Comparison of ENCODE assay signal across 17 mouse cellular contexts in the genomic region with DNA sequence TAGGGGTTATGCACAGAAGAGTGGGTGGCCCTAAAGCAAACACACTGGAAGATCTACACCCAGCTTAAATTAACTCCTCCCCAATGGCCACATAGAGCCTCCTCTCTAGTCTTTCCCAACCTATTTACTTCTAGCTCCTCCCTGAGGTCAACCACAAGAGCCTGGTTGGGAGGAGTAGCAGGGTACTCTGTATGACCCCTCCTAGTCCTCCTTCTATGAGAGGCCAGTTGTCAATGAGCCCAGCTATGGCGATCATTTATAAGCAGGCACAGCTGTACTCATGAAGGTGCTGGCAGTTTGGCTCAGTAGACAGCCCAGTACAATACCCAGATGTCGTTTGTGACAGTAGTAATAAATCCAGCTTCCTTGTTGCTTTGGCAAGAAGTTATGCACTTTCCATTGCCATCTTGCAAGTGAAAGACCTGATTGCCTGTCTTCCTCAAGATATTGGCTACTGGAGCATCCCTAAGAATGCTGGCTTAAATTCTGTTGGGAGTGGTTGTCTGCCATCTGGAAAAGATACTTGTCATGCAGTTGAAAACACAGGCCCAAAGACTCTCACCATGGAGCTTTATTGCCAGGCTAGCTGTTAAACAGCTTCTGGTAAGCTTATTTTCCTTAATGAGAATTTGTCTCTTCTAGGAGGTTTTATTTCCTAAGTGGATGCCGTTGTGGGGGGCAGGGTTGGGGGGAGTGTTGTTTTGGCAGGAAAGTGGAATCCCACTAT. TPM values are rescaled to one million over a fixed set of nuclear protein-coding genes. Genes with fewer than 3 reads are reported as not detected.
DNase-seq lines count a peak whose midpoint lies in the region; ATAC-seq lines count a peak whose summit lies in the region.
"Had no signal": no experiment of that assay in that cellular context is flagged by ENCODE, and none has a peak within 500 bp of the region (broad histone marks: within the 10 kb centered on the region; RNA-seq: fewer than 3 reads in every experiment).

No protein-coding gene starts in this region.

- H3K27ac ChIP-seq in forebrain, embryonic 15.5 days (replicated peaks) = no peak overlapping the region
- no peak overlapping the region for H3K27ac ChIP-seq in forebrain, embryonic 11.5 days (ENCODE audit: low read depth, low read length)
- no peak overlapping the region for H3K27ac ChIP-seq in limb, embryonic 15.5 days
- no peak overlapping the region for H3K27ac ChIP-seq in limb, embryonic 10.5 days
- H3K27ac ChIP-seq in liver, embryonic 16.5 days (ENCODE audit: low read length) = no peak overlapping the region
- H3K27ac ChIP-seq: embryonic facial prominence, embryonic 13.5 days had no signal

- no peaks in the 10 kb centered on the region for H3K9me3 ChIP-seq in forebrain, embryonic 15.5 days
- no peaks in the 10 kb centered on the region for H3K9me3 ChIP-seq in forebrain, embryonic 11.5 days (ENCODE audit: control insufficient read depth, low read length)
- no peaks in the 10 kb centered on the region for H3K9me3 ChIP-seq in limb, embryonic 15.5 days
- no peaks in the 10 kb centered on the region for H3K9me3 ChIP-seq in limb, embryonic 10.5 days (replicated peaks)
- H3K9me3 ChIP-seq in liver, embryonic 16.5 days (replicated peaks; ENCODE audit: control insufficient read depth, low read length) = no peaks in the 10 kb centered on the region
- H3K9me3 ChIP-seq: embryonic facial prominence, embryonic 13.5 days had no signal

- H3K4me1 ChIP-seq in forebrain, embryonic 15.5 days = no peaks in the 10 kb centered on the region
- H3K4me1 ChIP-seq in forebrain, embryonic 11.5 days (replicated peaks; ENCODE audit: control insufficient read depth, insufficient read depth, low read length) = no peaks in the 10 kb centered on the region
- H3K4me1 ChIP-seq in limb, embryonic 15.5 days = peaks cover 6% of the 10 kb centered on the region
- H3K4me1 ChIP-seq in limb, embryonic 10.5 days = peaks cover 15% of the 10 kb centered on the region
- H3K4me1 ChIP-seq in liver, embryonic 16.5 days (ENCODE audit: control insufficient read depth, low read depth, low read length) = no peaks in the 10 kb centered on the region

- H3K36me3 ChIP-seq in forebrain, embryonic 15.5 days = peaks cover 12% of the 10 kb centered on the region; the same call in 1 of the 2 replicates
- H3K36me3 ChIP-seq in forebrain, embryonic 11.5 days (ENCODE audit: control insufficient read depth, insufficient read depth, low read length) = no peaks in the 10 kb centered on the region
- H3K36me3 ChIP-seq in limb, embryonic 15.5 days = peaks cover 5% of the 10 kb centered on the region; the same call in 1 of the 2 replicates
- peaks cover 25% of the 10 kb centered on the region for H3K36me3 ChIP-seq in limb, embryonic 10.5 days
- no peaks in the 10 kb centered on the region for H3K36me3 ChIP-seq in liver, embryonic 16.5 days (ENCODE audit: control insufficient read depth, insufficient read depth)

- no peaks in the 10 kb centered on the region for H3K27me3 ChIP-seq in forebrain, embryonic 15.5 days
- H3K27me3 ChIP-seq in forebrain, embryonic 11.5 days (ENCODE audit: control insufficient read depth, insufficient read depth, low read length) = no peaks in the 10 kb centered on the region
- no peaks in the 10 kb centered on the region for H3K27me3 ChIP-seq in limb, embryonic 15.5 days
- H3K27me3 ChIP-seq in limb, embryonic 10.5 days (ENCODE audit: low read depth, poor library complexity, severe bottlenecking) = no peaks in the 10 kb centered on the region
- H3K27me3 ChIP-seq in liver, embryonic 16.5 days (ENCODE audit: control insufficient read depth, insufficient read depth, low read depth, low read length) = no peaks in the 10 kb centered on the region
- H3K27me3 ChIP-seq: embryonic facial prominence, embryonic 13.5 days had no signal

- no peak overlapping the region for H3K4me3 ChIP-seq in forebrain, embryonic 15.5 days
- no peak overlapping the region for H3K4me3 ChIP-seq in forebrain, embryonic 11.5 days (ENCODE audit: low read depth, low read length)
- H3K4me3 ChIP-seq in limb, embryonic 15.5 days = no peak overlapping the region
- no peak overlapping the region for H3K4me3 ChIP-seq in limb, embryonic 10.5 days
- H3K4me3 ChIP-seq in liver, embryonic 16.5 days (ENCODE audit: low read depth, low read length) = no peak overlapping the region
- H3K4me3 ChIP-seq: embryonic facial prominence, embryonic 13.5 days had no signal

- no peak overlapping the region for H3K4me2 ChIP-seq in forebrain, embryonic 15.5 days (replicated peaks)
- H3K4me2 ChIP-seq in forebrain, embryonic 11.5 days (ENCODE audit: low read depth, low read length, severe bottlenecking) = no peak overlapping the region
- H3K4me2 ChIP-seq in limb, embryonic 15.5 days = no peak overlapping the region
- no peak overlapping the region for H3K4me2 ChIP-seq in liver, embryonic 16.5 days (ENCODE audit: low read depth, low read length)
- H3K4me2 ChIP-seq: embryonic facial prominence, embryonic 13.5 days; heart, embryonic 11.5 days had no signal

- 77% methylated on average over 3 of the region's 3 CpGs for WGBS in forebrain, embryonic 15.5 days
- WGBS in forebrain, embryonic 11.5 days = 93% methylated on average over 3 of the region's 3 CpGs
- WGBS in limb, embryonic 15.5 days = 45% methylated on average over 3 of the region's 3 CpGs
- WGBS in limb, embryonic 10.5 days = 81% methylated on average over 3 of the region's 3 CpGs
- 68% methylated on average over 3 of the region's 3 CpGs for WGBS in liver, embryonic 16.5 days (ENCODE audit: insufficient replicate concordance)

- H3K9ac ChIP-seq in forebrain, embryonic 15.5 days (replicated peaks) = no peak overlapping the region
- H3K9ac ChIP-seq in forebrain, embryonic 11.5 days (ENCODE audit: low read length) = no peak overlapping the region
- H3K9ac ChIP-seq in limb, embryonic 15.5 days = no peak overlapping the region
- no peak overlapping the region for H3K9ac ChIP-seq in liver, embryonic 16.5 days (ENCODE audit: low read depth, low read length)
- H3K9ac ChIP-seq: embryonic facial prominence, embryonic 13.5 days had no signal

- ATAC-seq in forebrain, embryonic 15.5 days (replicated peaks) = 0 out of 2 replicates have a peak, but pooled peaks have one; percentile 53
- no peak for ATAC-seq in forebrain, embryonic 11.5 days (replicated peaks; ENCODE audit: low FRiP score)
- peak; percentile 75; the same call in 1 of the 2 replicates for ATAC-seq in limb, embryonic 15.5 days (ENCODE audit: insufficient number of reproducible peaks, low FRiP score, low TSS enrichment, low read depth)
- peak; percentile 27; the same call in 1 of the 2 replicates for ATAC-seq in liver, embryonic 16.5 days (ENCODE audit: low read depth)

- DNase-seq in forebrain, embryonic 11.5 days (ENCODE audit: low spot score) = no peak
- DNase-seq in limb, embryonic 10.5 days (ENCODE audit: low spot score) = no peak
- DNase-seq in NIH3T3 (ENCODE audit: low read depth) = peak; percentile 24
- DNase-seq in adrenal gland, adult 2 months = no peak
- DNase-seq in cerebellum, postnatal 14 days = no peak
- DNase-seq: adrenal gland, postnatal 25 days; cerebellum, adult 8-10 months; heart, postnatal 14 days; kidney, postnatal 4 days; right cerebral cortex, postnatal 25 days; thymus, adult 18-20 months had no signal

RNA-seq across cellular contexts. Expression of a gene that starts 10.2 kb away (rescaled TPM):
- polyA plus RNA-seq in forebrain, embryonic 15.5 days (2015; fragmentation: Nextera tagmentation; extraction: Ambion mirVana) = 0.31 and 0.70 TPM in 2 replicates
- polyA plus RNA-seq in forebrain, embryonic 11.5 days (2014; fragmentation: Nextera tagmentation; extraction: Ambion mirVana) = 0.11 and 0.16 TPM in 2 replicates
- polyA plus RNA-seq in limb, embryonic 15.5 days (2015; fragmentation: Nextera tagmentation; extraction: Ambion mirVana) = 0.07 and 0.09 TPM in 2 replicates
- 0.08 TPM in 1 of 2 replicates, not detected in the other for polyA plus RNA-seq in limb, embryonic 10.5 days (2016; fragmentation: Nextera tagmentation; extraction: Ambion mirVana)
- polyA plus RNA-seq in liver, embryonic 16.5 days (2015; fragmentation: Nextera tagmentation; extraction: Ambion mirVana) = not detected in 2 replicates
- total RNA-seq in adrenal gland, adult 2 months (2021) = under 1 TPM; 0.14 to 0.28 TPM
- not detected in 2 replicates for polyA plus RNA-seq in adrenal gland, adult 2 months (2012; rRNA removed)
- total RNA-seq: adrenal gland, postnatal 25 days had no signal
- polyA plus RNA-seq: heart, embryonic 11.5 days; kidney, embryonic 14.5 days had no signal

RNA-seq across cellular contexts. Expression of a gene that starts 27.4 kb away (rescaled TPM):
- polyA plus RNA-seq in forebrain, embryonic 15.5 days (2015; fragmentation: Nextera tagmentation; extraction: Ambion mirVana) = 150 and 158 TPM in 2 replicates
- 136 and 152 TPM in 2 replicates for polyA plus RNA-seq in forebrain, embryonic 11.5 days (2014; fragmentation: Nextera tagmentation; extraction: Ambion mirVana)
- 116 and 117 TPM in 2 replicates for polyA plus RNA-seq in limb, embryonic 15.5 days (2015; fragmentation: Nextera tagmentation; extraction: Ambion mirVana)
- 138 and 152 TPM in 2 replicates for polyA plus RNA-seq in limb, embryonic 10.5 days (2016; fragmentation: Nextera tagmentation; extraction: Ambion mirVana)
- polyA plus RNA-seq in liver, embryonic 16.5 days (2015; fragmentation: Nextera tagmentation; extraction: Ambion mirVana) = 48.2 and 59.3 TPM in 2 replicates
- total RNA-seq in adrenal gland, adult 2 months (2021) = 10 to 100 TPM; 84.6 to 85.3 TPM
- polyA plus RNA-seq in adrenal gland, adult 2 months (2012; rRNA removed) = 36.6 and 69.6 TPM in 2 replicates
